Mouse (Mus musculus) lung, postnatal 0 days (tissue): ENCODE results near the gene Lfng.

Experiments used
- CTCF ChIP-seq: IDR thresholded peaks from 2 replicates; pipeline ENCODE4 v1.5.1; 2016; ENCODE audit warnings: antibody characterized with exemption, mild to moderate bottlenecking
- EP300 ChIP-seq: IDR thresholded peaks from 2 replicates; pipeline ENCODE4 v1.6.1; 2016; ENCODE audit warnings: antibody characterized with exemption, mild to moderate bottlenecking, control low read depth

DNA sequence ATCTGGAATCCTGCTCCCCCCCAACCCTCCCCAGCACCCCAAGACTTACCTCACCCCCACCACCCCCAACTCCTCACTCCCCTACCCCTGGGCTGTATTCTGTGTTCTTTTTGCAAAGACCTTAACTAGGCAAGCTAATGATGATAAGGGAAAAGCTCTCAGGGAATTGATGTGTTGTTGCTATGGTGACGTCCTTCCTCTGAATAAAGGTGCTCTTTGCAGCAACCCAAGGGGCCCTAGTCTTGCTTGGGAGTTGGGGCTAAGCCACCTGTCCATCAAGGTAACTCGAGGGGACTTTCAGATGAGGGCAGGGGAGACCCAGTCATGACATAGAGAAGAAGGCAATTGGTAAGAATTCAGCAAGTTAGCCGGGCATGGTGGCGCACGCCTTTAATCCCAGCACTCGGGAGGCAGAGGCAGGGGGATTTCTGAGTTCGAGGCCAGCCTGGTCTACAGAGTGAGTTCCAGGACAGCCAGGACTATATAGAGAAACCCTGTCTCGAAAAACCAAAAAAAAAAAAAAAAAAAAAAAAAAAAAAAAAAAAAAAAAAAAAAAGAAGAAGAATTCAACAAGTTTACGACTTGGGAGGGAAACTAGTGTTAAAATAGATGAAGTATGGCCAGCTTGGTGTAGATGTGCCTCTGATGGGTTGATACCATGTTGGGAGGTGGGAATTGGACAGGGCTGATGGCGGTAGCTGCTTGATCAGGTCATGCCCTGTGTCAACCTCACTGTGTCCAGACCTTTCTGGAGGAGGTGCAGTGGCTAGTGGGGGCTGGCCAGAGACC lies 8.4 kb downstream of the Lfng start:
- TF ChIP-seq CTCF, result no peak
- no peak for TF ChIP-seq EP300
